Mouse (Mus musculus) Patski (cell line): Measurements from ENCODE around the gene Sdc4. TPM values are rescaled to one million over a fixed set of nuclear protein-coding genes. Genes with fewer than 3 reads are reported as not detected.

ENCODE experiments used
- ATAC-seq: fragments of 100-300 bp; one replicate; pipeline ENCODE4 v1.8.0; 2021
- CTCF ChIA-PET: fragments of 350-600 bp; sonication (Branson Sonifier 250); formaldehyde crosslinking; loops from one replicate; lab custom pipeline; 2022; ENCODE audit warnings: inconsistent platforms; lab: Charles Lee
- POLR2A ChIA-PET: fragments of 350-600 bp; sonication (Branson Sonifier 250); formaldehyde crosslinking; loops from one replicate; lab custom pipeline; 2022; ENCODE audit warnings: antibody characterized with exemption, inconsistent platforms; lab: Charles Lee
- DNase-seq: peaks from one replicate; pipeline ENCODE4 v3.0.0-alpha.2; 2011; ENCODE audit warnings: low read depth, low spot score
- H3K27me3 ChIP-seq: fragments of 371-371 bp; one replicate; pipeline ENCODE4 v1.5.1; 2021
- CTCF ChIP-seq: fragments of 100-300 bp; IDR thresholded peaks from one replicate; pipeline ENCODE4 v1.5.1; 2021
- in situ Hi-C: fragments of 300-500 bp; cut with MboI; formaldehyde crosslinking; loops from 3 replicates; pipeline ENCODE4 v1.11.1; 2018; ENCODE audit warnings: low pct_unique_long_range_greater_than_20kb, mixed read lengths
- polyA plus RNA-seq: library from polyadenylated mRNA; unstranded; gene quantifications from one replicate; pipeline ENCODE4 v1.2.3, GENCODE M21; 2021

The Sdc4 gene
- polyA plus RNA-seq, 1 experiment from 2014 or later, result 672 TPM

- ATAC-seq, result no peak
- H3K27me3 ChIP-seq, result no peaks in the 10 kb centered on the region
- peak; percentile 40 for TF ChIP-seq CTCF
- CTCF ChIA-PET, result no interaction called here
- POLR2A ChIA-PET, result interaction anchor here (0.6 kb wide), 1 partner anchor 280 kb away, joined by 3 read pairs; no protein-coding TSS in a partner anchor
- in situ Hi-C loops, result loop anchor here (10.0 kb wide), 2 partner anchors 247 to 277 kb away; no protein-coding TSS in a partner anchor
- DNase-seq, result no peak
Observed at GRCm38 (mm10) chr2:164381726-164382125, 62.0 kb downstream of the Sdc4 start.

- ChIA-PET POLR2A (no interaction called here), CTCF (interaction anchor here (1.5 kb wide), 1 partner anchor 12 kb away, joined by 3 read pairs; no protein-coding TSS in a partner anchor)
- no peak for TF ChIP-seq CTCF
- H3K27me3 ChIP-seq, result no peaks in the 10 kb centered on the region
- DNase-seq (no peak), ATAC-seq (no peak)
- in situ Hi-C loops, result no loop called here
Observed at GRCm38 (mm10) chr2:164377478-164378426, 65.9 kb downstream of the Sdc4 start.

Other genes with a start within 250 kb of the Sdc4 start
- gene Wfdc15a, start 243.8 kb downstream of the Sdc4 start, polyA plus RNA-seq, result not detected
- gene Wfdc15b, start 222.2 kb downstream of the Sdc4 start, polyA plus RNA-seq, result not detected
- gene Svs2, start 205.4 kb downstream of the Sdc4 start, polyA plus RNA-seq, result not detected
- gene Svs3b, start 187.2 kb downstream of the Sdc4 start, polyA plus RNA-seq, result not detected
- not detected for gene Svs4, start 165.4 kb downstream of the Sdc4 start, polyA plus RNA-seq
- not detected for gene Svs3a, start 154.6 kb downstream of the Sdc4 start, polyA plus RNA-seq
- not detected for gene Svs6, start 127.1 kb downstream of the Sdc4 start, polyA plus RNA-seq
- gene Svs5, start 111.1 kb downstream of the Sdc4 start, polyA plus RNA-seq, result not detected
- 149 TPM for gene Slpi, start 54.8 kb downstream of the Sdc4 start, polyA plus RNA-seq
- 0.06 TPM for gene Rbpjl, start 40.7 kb downstream of the Sdc4 start, polyA plus RNA-seq
- 0.10 TPM for gene Matn4, start 38.7 kb downstream of the Sdc4 start, polyA plus RNA-seq
- 55.1 TPM for gene Sys1, start 13.1 kb upstream of the Sdc4 start, polyA plus RNA-seq
- gene Gm20458, start 17.1 kb upstream of the Sdc4 start, polyA plus RNA-seq, result 18.5 TPM
- gene Trp53tg5, start 29.8 kb upstream of the Sdc4 start, polyA plus RNA-seq, result 0.39 TPM
- gene Dbndd2, start 42.2 kb upstream of the Sdc4 start, polyA plus RNA-seq, result 48.8 TPM
- 136 TPM for gene Pigt, start 53.6 kb upstream of the Sdc4 start, polyA plus RNA-seq
- gene Wfdc2, start 118.5 kb upstream of the Sdc4 start, polyA plus RNA-seq, result 0.15 TPM
- not detected for gene Spint3, start 129.6 kb upstream of the Sdc4 start, polyA plus RNA-seq
- not detected for gene Wfdc6a, start 141.6 kb upstream of the Sdc4 start, polyA plus RNA-seq
- not detected for gene Eppin, start 149.7 kb upstream of the Sdc4 start, polyA plus RNA-seq
- gene Wfdc6b, start 169.6 kb upstream of the Sdc4 start, polyA plus RNA-seq, result not detected
- gene Wfdc8, start 169.7 kb upstream of the Sdc4 start, polyA plus RNA-seq, result not detected
- gene Wfdc16, start 194.9 kb upstream of the Sdc4 start, polyA plus RNA-seq, result not detected
- gene Wfdc10, start 212.2 kb upstream of the Sdc4 start, polyA plus RNA-seq, result not detected
- gene Wfdc9, start 212.7 kb upstream of the Sdc4 start, polyA plus RNA-seq, result not detected
- not detected for gene Wfdc11, start 230.2 kb upstream of the Sdc4 start, polyA plus RNA-seq
- gene Wfdc13, start 241.2 kb upstream of the Sdc4 start, polyA plus RNA-seq, result not detected